Mouse (Mus musculus): ENCODE results near the gene Il17d. TPM values are rescaled to one million over a fixed set of nuclear protein-coding genes. Genes with fewer than 3 reads are reported as not detected.

Il17d gene
- total RNA-seq, 1 experiment from 2014 or later = 1.9 TPM

- DNase-seq = no peak
These were observed 11.1 kb downstream of the Il17d start for GRCm38 (mm10) chr14:57535646-57536045.

- no peak for DNase-seq
These were observed 12.2 kb downstream of the Il17d start for GRCm38 (mm10) chr14:57536820-57537219.

DNA sequence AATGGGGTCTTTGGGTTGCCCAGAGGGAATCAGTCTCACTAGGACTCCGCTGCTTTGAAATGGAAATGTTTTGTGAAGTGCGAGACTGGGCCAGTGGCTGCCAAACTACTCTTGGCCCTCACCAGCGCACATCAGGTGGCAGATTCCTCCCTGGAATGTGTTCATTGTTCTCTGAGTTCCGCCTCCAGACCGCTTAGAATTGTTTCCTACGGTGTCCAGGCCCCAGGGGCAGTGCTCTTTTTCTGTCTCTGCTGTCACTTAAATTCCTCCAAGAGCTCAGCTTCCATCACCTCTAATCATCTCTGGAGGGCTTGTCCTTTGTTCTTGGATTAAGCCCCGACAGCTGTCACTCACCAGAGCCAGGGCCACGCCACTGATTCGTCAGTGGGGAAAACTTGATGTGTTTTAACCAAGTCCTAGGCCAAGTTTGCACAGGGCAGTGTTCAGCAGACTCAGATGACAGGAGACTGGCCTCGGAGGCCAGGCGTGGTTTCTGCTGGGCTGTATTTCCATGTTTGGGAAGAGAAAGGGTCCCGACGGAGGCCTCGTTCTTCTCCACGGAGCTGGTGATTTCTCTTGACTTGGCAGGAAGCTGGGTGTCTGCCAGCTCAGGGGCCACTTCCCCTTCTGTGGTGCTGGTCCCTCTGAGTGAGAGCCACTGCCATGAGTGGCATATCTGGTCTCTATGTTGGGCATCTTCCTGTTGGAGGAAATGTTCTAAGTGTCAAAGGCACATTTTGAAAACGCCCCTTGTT lies 12.9 kb downstream of the Il17d start:
- no peak for DNase-seq

GRCm38 (mm10) chr14:57540683-57541082 lies 16.1 kb downstream of the Il17d start:
- no peak for DNase-seq

DNA sequence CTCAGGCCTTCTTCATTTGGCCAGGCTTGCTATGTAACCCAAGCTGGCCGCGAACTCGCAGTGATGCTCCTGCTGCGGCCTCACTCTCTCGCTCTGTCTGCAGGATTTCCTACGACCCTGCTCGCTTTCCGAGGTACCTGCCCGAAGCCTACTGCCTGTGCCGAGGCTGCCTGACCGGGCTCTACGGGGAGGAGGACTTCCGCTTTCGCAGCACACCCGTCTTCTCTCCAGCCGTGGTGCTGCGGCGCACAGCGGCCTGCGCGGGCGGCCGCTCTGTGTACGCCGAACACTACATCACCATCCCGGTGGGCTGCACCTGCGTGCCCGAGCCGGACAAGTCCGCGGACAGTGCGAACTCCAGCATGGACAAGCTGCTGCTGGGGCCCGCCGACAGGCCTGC lies 17.7 kb downstream of the Il17d start:
- DNase-seq = no peak

GRCm38 (mm10) chr14:57543420-57544039 lies 19.0 kb downstream of the Il17d start:
- DNase-seq = no peak

- DNase-seq = no peak
These were observed 20.9 kb downstream of the Il17d start for GRCm38 (mm10) chr14:57545526-57545925.

DNA sequence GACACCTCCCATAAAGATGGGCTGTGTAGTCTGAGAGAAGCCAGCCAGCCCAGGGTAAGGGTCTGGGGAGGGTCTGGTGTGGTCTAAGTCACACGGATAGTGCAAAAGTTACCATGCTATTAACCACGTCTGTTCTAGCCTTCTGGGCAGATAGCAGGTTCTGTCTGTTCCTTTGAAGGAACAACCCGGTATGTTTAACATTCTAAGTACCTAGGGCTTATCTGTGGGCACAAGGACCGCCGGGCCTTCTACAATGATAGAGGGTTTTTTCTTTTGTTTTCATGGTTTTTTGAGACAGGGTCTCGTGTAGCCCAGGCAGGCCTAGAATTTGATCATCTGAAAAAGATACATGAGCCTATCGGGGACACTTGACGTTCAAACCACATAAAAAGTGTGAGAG lies 21.6 kb downstream of the Il17d start:
- no peak for DNase-seq

DNA sequence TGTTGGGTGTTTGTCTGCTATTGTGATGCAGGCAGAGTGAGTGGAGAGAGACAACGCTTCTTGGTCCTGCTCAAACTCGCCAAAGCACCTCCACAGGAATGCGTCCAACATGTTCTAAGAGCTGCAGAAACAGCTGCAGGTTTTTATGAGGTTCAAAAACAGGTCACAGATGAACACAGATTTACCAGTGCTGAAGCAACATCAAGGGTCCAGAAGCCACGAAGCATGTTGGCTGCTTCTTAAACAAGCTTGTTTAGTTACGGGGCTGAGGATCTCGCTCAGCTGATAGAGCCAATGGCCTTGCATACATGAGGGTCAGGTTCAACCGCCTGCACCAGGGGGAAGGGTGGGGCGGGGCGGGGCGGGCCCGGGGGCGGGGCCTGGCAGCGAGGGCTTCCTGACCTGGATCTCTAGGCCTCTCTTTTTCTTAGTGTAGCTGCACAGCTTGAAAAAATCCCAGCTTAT lies 22.0 kb downstream of the Il17d start:
- DNase-seq = no peak

- DNase-seq = no peak
These were observed 22.5 kb downstream of the Il17d start for GRCm38 (mm10) chr14:57547062-57547461.

DNA sequence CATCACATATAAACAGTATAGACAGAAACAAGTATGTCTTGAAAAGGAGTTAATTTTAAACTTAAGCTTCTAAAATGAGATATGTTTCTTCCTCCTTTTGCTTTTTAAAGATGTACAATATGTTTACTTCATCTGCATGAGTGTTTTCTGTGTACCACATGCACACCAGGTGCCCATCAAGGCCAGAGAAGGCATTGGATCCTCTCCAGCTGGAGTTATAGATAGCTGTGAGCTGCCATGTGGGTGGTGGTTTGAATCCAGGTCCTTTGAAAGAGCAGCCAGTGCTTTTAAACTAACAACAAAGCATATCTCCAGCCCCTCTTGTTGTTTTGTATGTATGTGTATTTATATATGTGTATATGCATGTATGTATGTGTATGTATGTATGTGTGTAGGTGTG lies 28.4 kb downstream of the Il17d start:
- no peak for DNase-seq

- no peak for DNase-seq
These were observed 29.9 kb downstream of the Il17d start for GRCm38 (mm10) chr14:57554434-57554833.

DNA sequence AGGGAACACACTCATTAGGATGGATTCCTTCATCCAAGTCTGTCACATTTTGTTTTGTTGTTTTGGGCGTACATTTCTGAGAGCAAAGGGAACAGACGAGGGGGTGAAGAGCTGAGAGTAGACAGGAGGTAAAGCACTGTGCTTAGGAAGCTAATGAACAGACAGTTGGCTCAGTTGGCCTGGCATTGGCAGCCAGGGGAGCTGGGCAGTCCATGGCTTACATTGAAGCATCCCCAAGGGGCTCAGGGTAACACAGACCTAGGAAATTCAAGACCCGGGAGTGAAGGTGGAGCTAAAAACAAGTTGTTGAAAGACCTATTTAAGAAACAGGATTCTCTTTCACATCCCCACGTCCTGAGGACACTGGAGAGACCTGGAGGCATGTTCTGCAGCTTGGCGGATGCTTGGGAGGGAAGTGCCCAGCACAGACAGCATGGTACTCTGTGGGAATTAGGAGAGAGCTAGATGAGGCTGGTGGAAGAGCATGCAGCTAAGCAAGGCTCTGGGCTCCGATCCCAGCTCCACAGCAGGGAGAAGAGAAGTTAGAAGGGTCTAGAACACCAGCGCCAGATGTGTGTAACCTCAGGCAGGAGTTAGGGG lies 31.0 kb downstream of the Il17d start:
- no peak for DNase-seq

GRCm38 (mm10) chr14:57556922-57557321 lies 32.3 kb downstream of the Il17d start:
- DNase-seq = no peak

DNA sequence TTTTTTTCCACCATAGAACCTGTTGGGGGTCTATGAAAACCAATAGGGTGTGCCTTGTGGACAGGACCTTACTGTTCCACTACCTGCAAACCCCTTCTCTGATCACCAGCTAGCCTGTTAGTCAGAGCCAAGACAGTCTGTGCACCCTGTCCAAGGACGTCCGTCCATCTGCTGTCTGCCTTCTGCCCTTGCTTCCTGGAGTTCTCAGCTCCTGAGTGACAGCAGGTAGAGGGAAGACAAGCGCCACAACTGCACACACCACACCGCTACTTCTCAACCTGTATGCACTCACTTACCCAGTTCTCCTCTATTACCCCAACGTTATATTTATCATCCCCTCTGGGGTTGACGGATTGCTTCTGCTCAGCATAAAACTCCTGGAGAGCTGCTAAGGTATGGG lies 41.0 kb downstream of the Il17d start:
- no peak for DNase-seq

DNA sequence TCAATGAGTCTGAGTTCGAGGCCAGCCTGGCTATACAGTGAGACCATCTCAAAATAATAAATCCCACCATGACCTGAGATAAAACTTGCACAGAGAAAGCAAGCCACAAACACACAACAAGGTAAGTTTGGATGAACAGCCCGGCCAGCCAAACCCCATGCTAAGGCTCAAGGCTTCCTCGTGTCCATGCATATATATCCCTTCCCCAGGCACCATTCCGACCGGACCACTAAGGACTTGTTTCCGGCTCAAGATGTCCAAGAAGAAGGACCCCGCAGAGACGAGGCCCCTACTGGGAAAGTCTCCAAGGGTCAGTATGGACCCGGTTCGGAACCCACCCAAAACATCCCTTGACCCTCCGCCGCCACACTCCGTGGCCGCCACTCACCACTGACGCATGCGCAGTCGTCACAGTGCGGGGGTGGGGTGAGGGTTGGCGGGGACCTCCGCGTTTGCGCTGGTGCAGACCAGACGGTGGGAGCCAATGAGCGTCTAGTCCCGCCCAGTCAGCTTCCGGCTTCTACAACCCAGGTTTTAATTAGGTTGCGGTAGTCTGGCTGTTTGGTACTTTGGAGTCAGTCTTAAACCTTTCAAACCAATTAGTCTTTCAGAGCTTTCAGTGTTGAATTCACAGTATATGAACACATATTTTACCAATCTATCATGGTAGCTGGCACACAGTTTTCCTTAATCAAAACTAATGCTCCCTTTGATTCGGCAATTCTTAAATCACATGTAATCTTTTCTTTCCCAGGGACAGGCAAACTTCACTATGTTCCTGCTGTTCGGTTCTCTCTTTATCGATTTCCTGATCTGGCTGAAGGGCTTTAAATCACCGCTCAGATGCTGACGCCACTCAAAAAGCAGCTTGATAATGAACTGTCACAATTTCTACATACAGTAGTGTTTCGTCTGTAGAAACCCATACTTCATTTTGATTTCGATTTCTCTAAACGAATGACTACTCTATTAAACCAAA lies 46.9 kb downstream of the Il17d start, which contains the start of gene Eef1akmt1:
Gene Eef1akmt1, minus strand, starts transcription at position 458 of the 979 bp plus-strand sequence.
- peak; percentile 98 for DNase-seq

DNA sequence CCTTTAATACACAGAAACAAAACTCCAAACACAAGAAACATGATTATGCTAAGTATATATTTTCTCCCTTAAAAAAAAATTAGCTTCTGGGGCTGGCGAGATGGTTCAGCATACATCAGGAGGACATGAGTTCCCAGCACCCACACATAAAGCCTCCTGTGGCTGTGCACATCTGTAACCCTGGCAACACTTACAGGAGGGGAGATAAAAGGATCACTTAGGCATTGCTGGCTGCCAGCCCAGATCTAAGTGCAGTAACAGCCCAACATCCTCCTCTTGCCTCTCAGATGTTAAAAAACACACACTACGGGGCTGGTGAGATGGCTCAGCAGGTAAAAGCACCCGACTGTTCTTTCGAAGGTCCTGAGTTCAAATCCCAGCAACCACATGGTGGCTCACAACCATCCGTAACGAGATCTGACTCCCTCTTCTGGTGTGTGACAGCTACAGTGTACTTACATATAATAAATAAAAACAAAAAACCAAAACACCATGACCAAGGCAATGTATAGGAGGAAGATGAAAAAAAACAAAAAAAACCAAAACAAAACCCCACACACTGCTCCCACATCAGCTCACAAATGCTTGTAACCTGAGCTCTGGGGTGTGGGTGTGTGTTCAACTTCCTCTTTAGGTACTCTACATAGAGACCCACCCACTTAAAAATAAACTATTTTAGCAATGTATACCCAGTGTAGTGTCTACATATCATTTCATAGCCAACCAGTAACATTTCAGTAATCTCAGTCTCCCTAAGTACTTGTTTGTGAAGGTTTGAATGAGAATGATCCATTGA lies 50.4 kb downstream of the Il17d start:
- DNase-seq = no peak

DNA sequence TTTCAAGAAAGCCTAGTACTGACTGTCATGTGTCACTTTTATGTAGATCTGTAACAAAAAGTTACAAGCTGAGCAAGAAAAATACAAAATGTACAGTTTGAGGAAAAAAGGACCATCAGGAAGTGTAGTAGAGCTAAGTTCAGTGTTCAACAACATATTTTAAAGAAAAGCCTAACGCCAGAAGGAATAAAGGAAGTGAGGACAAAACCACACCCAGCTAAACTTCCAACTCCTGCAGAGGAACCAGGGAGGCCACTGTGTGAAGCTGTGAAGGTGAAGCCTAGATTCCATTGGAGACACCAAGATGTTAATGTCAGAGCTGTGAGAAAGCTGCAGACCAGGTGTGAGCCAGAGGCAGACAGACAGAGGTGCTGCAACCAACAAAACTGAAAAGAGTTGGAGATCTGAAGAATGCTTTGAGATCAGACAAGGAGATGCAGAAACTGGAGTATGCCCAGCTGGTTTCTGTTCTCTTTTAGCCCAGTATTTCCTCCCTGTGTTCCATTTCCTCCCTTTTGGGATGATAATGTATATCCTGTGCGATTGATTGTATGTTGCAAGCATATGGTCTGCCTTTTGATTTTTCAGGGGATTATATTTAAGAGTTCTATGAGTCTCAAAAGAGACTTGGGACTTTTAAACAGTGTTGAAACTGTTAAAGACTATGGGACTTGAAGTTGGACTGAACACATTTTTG lies 51.9 kb downstream of the Il17d start:
- no peak for DNase-seq

DNA sequence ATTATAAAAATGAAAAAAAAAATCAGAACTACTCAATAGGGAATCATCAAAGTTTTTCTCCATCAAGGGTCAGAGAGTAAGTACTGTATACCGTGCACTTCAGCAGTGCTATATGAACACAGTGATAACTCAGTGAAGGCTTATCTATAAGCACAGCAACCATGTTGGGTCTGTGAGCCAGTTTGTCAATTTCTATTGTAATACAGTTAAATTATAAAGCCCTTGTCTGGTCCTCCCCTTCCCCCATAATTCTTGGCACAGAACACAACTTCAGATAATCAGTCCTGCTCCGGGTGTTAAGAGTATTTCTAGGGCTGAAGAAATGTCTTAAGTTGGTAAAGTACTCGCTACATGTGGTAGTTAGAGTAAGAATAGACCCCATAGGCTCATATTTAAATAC lies 67.3 kb downstream of the Il17d start:
- no peak for DNase-seq
